Mouse (Mus musculus): ENCODE data around the gene Slc39a13. TPM values are rescaled to one million over a fixed set of nuclear protein-coding genes. Genes with fewer than 3 reads are reported as not detected.
"Not testable (repeated sequence)": the region's sequence is repeated elsewhere in the genome, so short reads cannot be mapped to it uniquely, and the experiment has no call there.

Slc39a13 gene
- polyA plus RNA-seq, 1 experiment from 2014 or later: 22.0 TPM

- peaks cover 2% of the 10 kb centered on the region; the same call in 1 of the 2 replicates for H3K4me1 ChIP-seq (ENCODE audit: control insufficient read depth, insufficient read depth, low read length)
- H3K36me3 ChIP-seq (replicated peaks; ENCODE audit: control insufficient read depth, insufficient read depth, low read depth, low read length): no peaks in the 10 kb centered on the region
- WGBS: 8% methylated on average over 42 of the region's 42 CpGs
- DNase-seq (ENCODE audit: low spot score): peak; percentile 95
- H3K27me3 ChIP-seq (ENCODE audit: control insufficient read depth, insufficient read depth, low read length): no peaks in the 10 kb centered on the region
- no peaks in the 10 kb centered on the region for H3K9me3 ChIP-seq (replicated peaks; ENCODE audit: control insufficient read depth, low read length)
- ATAC-seq (replicated peaks; ENCODE audit: insufficient number of reproducible peaks, low FRiP score, low TSS enrichment, low read depth): peak; percentile 76
- peak overlapping the region; percentile 38 for H3K4me3 ChIP-seq (ENCODE audit: low read depth, low read length)
- peak overlapping the region; percentile 71 for H3K9ac ChIP-seq (replicated peaks; ENCODE audit: low read length)
- no peak overlapping the region for H3K27ac ChIP-seq (replicated peaks; ENCODE audit: low read depth, low read length)
- peak overlapping the region; percentile 89 for H3K4me2 ChIP-seq (ENCODE audit: low read depth, low read length)
These were observed 44.8 kb upstream of the Slc39a13 start for GRCm38 (mm10) chr2:91114781-91115577.

DNA sequence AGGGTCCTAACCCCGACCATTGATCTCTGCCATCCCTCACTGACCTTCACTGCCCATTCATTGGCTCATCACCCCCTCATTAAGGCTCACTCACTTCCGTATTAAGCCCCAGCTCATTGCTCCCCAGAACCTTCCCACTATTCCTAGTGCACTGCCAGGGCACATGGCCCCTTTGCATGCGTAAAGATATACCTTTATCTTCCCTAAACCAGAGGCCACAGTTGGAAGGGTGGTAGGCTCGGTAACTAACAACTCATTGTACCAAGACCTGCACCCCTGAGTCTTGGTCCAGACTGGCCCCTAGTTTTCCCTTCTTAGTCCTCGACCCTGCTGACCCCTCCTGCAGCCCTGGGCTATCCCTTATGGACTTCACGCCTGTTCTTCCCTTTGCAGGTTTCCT, 43.6 kb upstream of the Slc39a13 start:
- WGBS: 75% methylated on average over 6 of the region's 6 CpGs
- H3K9me3 ChIP-seq (replicated peaks; ENCODE audit: control insufficient read depth, low read length): no peaks in the 10 kb centered on the region
- ATAC-seq (replicated peaks; ENCODE audit: insufficient number of reproducible peaks, low FRiP score, low TSS enrichment, low read depth) (no peak), DNase-seq (ENCODE audit: low spot score) (no peak)
- H3K4me1 ChIP-seq (ENCODE audit: control insufficient read depth, insufficient read depth, low read length): peaks cover 2% of the 10 kb centered on the region; the same call in 1 of the 2 replicates
- H3K27ac ChIP-seq (replicated peaks; ENCODE audit: low read depth, low read length): no peak overlapping the region
- no peak overlapping the region for H3K4me3 ChIP-seq (ENCODE audit: low read depth, low read length)
- H3K27me3 ChIP-seq (ENCODE audit: control insufficient read depth, insufficient read depth, low read length): no peaks in the 10 kb centered on the region
- H3K4me2 ChIP-seq (ENCODE audit: low read depth, low read length): no peak overlapping the region
- H3K9ac ChIP-seq (replicated peaks; ENCODE audit: low read length): no peak overlapping the region
- H3K36me3 ChIP-seq (replicated peaks; ENCODE audit: control insufficient read depth, insufficient read depth, low read depth, low read length): no peaks in the 10 kb centered on the region

DNA sequence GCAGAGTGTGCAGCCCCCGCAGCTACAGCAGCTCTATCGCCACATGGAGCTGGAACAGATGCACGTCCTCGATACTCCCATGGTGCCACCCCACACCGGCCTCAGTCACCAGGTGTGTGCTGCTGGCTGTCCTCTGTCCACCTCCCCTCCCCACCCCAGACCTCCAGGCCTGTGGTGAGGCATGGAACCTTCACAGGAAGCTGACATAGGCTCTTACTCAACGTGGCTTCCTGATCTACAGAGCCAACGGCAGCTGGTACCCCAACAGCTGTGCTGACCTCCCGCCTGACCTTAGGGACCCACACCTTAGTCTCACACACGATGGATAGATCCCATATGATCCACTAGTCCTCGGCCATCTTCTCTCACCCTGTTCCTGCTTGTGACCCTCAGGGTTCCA, 43.1 kb upstream of the Slc39a13 start:
- no peak for ATAC-seq (replicated peaks; ENCODE audit: insufficient number of reproducible peaks, low FRiP score, low TSS enrichment, low read depth)
- Histone ChIP-seq H3K27ac (replicated peaks; ENCODE audit: low read depth, low read length) (no peak overlapping the region), H3K9me3 (replicated peaks; ENCODE audit: control insufficient read depth, low read length) (no peaks in the 10 kb centered on the region), H3K4me1 (ENCODE audit: control insufficient read depth, insufficient read depth, low read length) (peaks cover 2% of the 10 kb centered on the region; the same call in 1 of the 2 replicates), H3K4me2 (ENCODE audit: low read depth, low read length) (no peak overlapping the region), H3K4me3 (ENCODE audit: low read depth, low read length) (no peak overlapping the region), H3K27me3 (ENCODE audit: control insufficient read depth, insufficient read depth, low read length) (no peaks in the 10 kb centered on the region), H3K9ac (replicated peaks; ENCODE audit: low read length) (no peak overlapping the region), H3K36me3 (replicated peaks; ENCODE audit: control insufficient read depth, insufficient read depth, low read depth, low read length) (no peaks in the 10 kb centered on the region)
- no peak for DNase-seq (ENCODE audit: low spot score)
- WGBS: 78% methylated on average over 10 of the region's 10 CpGs

DNA sequence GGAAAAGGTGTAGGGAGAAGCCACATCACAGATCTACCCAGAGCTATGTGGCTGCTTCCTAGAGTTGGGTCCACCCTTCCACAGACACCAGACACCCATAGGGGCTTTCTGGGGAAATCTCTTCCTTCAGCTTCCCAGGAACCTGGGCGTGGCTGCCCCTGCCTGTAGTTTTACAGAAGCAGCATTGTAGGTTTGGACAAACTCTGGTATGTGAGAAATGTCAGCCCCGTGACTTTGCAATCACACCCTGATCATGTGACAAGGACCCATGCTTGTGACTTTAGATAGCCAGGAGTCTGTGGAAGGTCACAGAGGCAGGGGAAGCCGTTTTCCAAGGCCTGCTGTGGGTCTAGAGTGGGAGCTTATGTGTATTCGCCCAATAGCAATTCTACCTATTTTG, 42.3 kb upstream of the Slc39a13 start:
- Histone ChIP-seq H3K4me1 (ENCODE audit: control insufficient read depth, insufficient read depth, low read length) (peaks cover 2% of the 10 kb centered on the region; the same call in 1 of the 2 replicates), H3K36me3 (replicated peaks; ENCODE audit: control insufficient read depth, insufficient read depth, low read depth, low read length) (no peaks in the 10 kb centered on the region), H3K9me3 (replicated peaks; ENCODE audit: control insufficient read depth, low read length) (no peaks in the 10 kb centered on the region), H3K4me3 (ENCODE audit: low read depth, low read length) (no peak overlapping the region), H3K27me3 (ENCODE audit: control insufficient read depth, insufficient read depth, low read length) (no peaks in the 10 kb centered on the region), H3K27ac (replicated peaks; ENCODE audit: low read depth, low read length) (no peak overlapping the region), H3K4me2 (ENCODE audit: low read depth, low read length) (no peak overlapping the region), H3K9ac (replicated peaks; ENCODE audit: low read length) (no peak overlapping the region)
- WGBS: 52% methylated on average over 4 of the region's 4 CpGs
- DNase-seq (ENCODE audit: low spot score): no peak
- ATAC-seq (replicated peaks; ENCODE audit: insufficient number of reproducible peaks, low FRiP score, low TSS enrichment, low read depth): no peak

- not testable (repeated sequence) for H3K27me3 ChIP-seq (ENCODE audit: control insufficient read depth, insufficient read depth, low read length); H3K4me3 ChIP-seq (ENCODE audit: low read depth, low read length); H3K36me3 ChIP-seq (replicated peaks; ENCODE audit: control insufficient read depth, insufficient read depth, low read depth, low read length); H3K9me3 ChIP-seq (replicated peaks; ENCODE audit: control insufficient read depth, low read length); ATAC-seq (replicated peaks; ENCODE audit: insufficient number of reproducible peaks, low FRiP score, low TSS enrichment, low read depth); H3K27ac ChIP-seq (replicated peaks; ENCODE audit: low read depth, low read length); H3K4me1 ChIP-seq (ENCODE audit: control insufficient read depth, insufficient read depth, low read length); DNase-seq (ENCODE audit: low spot score); H3K9ac ChIP-seq (replicated peaks; ENCODE audit: low read length); H3K4me2 ChIP-seq (ENCODE audit: low read depth, low read length)
- WGBS: 96% methylated on average over 3 of the region's 3 CpGs
These were observed 41.6 kb upstream of the Slc39a13 start for GRCm38 (mm10) chr2:91111832-91112231.

- Histone ChIP-seq H3K36me3 (replicated peaks; ENCODE audit: control insufficient read depth, insufficient read depth, low read depth, low read length) (no peaks in the 10 kb centered on the region), H3K4me2 (ENCODE audit: low read depth, low read length) (no peak overlapping the region), H3K9me3 (replicated peaks; ENCODE audit: control insufficient read depth, low read length) (no peaks in the 10 kb centered on the region), H3K4me3 (ENCODE audit: low read depth, low read length) (no peak overlapping the region), H3K9ac (replicated peaks; ENCODE audit: low read length) (no peak overlapping the region), H3K4me1 (ENCODE audit: control insufficient read depth, insufficient read depth, low read length) (peaks cover 1% of the 10 kb centered on the region; the same call in 1 of the 2 replicates), H3K27ac (replicated peaks; ENCODE audit: low read depth, low read length) (no peak overlapping the region), H3K27me3 (ENCODE audit: control insufficient read depth, insufficient read depth, low read length) (no peaks in the 10 kb centered on the region)
- ATAC-seq (replicated peaks; ENCODE audit: insufficient number of reproducible peaks, low FRiP score, low TSS enrichment, low read depth) (no peak), DNase-seq (ENCODE audit: low spot score) (no peak)
- 81% methylated on average over 6 of the region's 6 CpGs for WGBS
These were observed 40.2 kb upstream of the Slc39a13 start for GRCm38 (mm10) chr2:91110429-91110828.

DNA sequence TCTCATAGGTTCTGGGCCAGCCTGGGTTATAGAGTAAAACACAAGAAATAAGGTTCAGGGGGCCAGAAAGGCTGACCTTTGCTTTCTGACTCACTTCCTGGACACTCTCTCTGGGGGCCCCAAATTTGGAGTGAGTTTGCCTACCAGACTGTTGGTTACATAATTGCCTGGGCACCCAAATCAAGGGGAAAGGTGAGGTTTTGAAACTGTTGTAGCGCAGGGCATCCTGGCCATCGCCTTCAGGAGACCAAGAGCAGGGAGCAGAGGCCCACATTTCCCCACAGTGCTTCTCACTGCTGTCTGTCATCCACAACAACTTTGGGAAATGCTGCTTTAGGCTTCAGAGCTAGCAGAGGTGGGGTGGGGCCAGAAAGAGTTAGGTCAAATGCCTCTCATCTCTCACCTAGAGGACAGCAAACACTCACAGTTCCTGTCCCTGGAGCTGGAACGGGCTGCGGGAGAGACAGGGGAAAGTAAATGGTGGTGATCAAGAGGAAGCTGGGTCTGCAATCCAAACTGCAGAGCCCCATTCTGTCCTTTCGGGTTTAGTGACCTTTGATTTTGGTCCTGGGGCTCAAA, 39.7 kb upstream of the Slc39a13 start:
- Histone ChIP-seq H3K27ac (replicated peaks; ENCODE audit: low read depth, low read length) (no peak overlapping the region), H3K4me1 (ENCODE audit: control insufficient read depth, insufficient read depth, low read length) (no peaks in the 10 kb centered on the region), H3K27me3 (ENCODE audit: control insufficient read depth, insufficient read depth, low read length) (no peaks in the 10 kb centered on the region), H3K36me3 (replicated peaks; ENCODE audit: control insufficient read depth, insufficient read depth, low read depth, low read length) (no peaks in the 10 kb centered on the region), H3K4me2 (ENCODE audit: low read depth, low read length) (no peak overlapping the region), H3K9me3 (replicated peaks; ENCODE audit: control insufficient read depth, low read length) (no peaks in the 10 kb centered on the region), H3K9ac (replicated peaks; ENCODE audit: low read length) (no peak overlapping the region), H3K4me3 (ENCODE audit: low read depth, low read length) (no peak overlapping the region)
- DNase-seq (ENCODE audit: low spot score) (no peak), ATAC-seq (replicated peaks; ENCODE audit: insufficient number of reproducible peaks, low FRiP score, low TSS enrichment, low read depth) (no peak)
- WGBS: 90% methylated on average over 5 of the region's 5 CpGs

- WGBS: 80% methylated on average over 5 of the region's 5 CpGs
- Histone ChIP-seq H3K27ac (replicated peaks; ENCODE audit: low read depth, low read length) (no peak overlapping the region), H3K4me2 (ENCODE audit: low read depth, low read length) (no peak overlapping the region), H3K4me1 (ENCODE audit: control insufficient read depth, insufficient read depth, low read length) (no peaks in the 10 kb centered on the region), H3K9me3 (replicated peaks; ENCODE audit: control insufficient read depth, low read length) (no peaks in the 10 kb centered on the region), H3K9ac (replicated peaks; ENCODE audit: low read length) (no peak overlapping the region), H3K36me3 (replicated peaks; ENCODE audit: control insufficient read depth, insufficient read depth, low read depth, low read length) (no peaks in the 10 kb centered on the region), H3K4me3 (ENCODE audit: low read depth, low read length) (no peak overlapping the region), H3K27me3 (ENCODE audit: control insufficient read depth, insufficient read depth, low read length) (no peaks in the 10 kb centered on the region)
- ATAC-seq (replicated peaks; ENCODE audit: insufficient number of reproducible peaks, low FRiP score, low TSS enrichment, low read depth) (no peak), DNase-seq (ENCODE audit: low spot score) (no peak)
These were observed 39.0 kb upstream of the Slc39a13 start for GRCm38 (mm10) chr2:91109241-91109640.
